ENCODE assay signal across 8 mouse cellular contexts in the genomic region with DNA sequence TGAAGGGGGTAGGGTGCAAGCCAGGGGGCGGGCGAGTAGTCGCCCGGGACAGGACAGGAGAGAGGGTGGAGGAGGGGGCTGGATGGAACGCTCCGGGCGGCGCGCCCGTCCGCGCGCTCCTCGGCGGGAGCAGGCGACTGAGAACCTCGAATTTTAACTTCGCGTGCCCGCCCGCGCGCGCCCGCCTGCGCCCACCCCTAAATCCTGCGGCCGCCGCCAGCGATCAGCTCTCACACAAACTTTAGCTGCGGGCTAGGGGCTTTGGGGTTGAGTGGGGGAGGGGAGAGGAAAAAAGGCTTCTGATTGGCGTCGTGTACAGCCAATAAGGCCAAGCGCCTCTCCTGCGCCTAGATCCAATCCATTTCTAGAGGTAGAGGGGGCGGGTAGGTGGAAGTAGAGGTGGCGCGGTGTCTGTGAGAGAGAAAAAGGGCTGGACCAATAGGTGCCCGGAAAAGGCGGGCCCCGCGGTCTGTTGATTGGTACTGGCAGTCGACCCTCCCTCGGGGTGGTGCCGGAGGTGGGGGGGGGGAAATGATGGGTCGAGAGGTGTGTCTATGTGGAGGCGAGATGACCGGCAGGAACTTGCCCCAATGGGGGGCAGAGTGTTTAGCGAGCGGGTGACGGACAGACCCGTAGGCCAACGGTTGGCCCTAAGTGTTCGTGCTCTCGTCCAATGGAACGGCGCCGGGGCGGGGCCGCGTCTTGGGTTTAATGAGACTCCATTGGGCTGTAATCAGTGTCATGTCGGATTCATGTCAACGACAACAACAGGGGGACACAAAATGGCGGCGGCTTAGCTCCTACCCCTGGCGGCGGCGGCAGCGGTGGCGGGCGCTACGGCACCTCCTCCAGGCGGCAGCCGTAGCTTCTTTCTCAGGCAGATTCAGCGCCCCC. TPM values are rescaled to one million over a fixed set of nuclear protein-coding genes. Genes with fewer than 3 reads are reported as not detected.
DNase-seq lines count a peak whose midpoint lies in the region; ATAC-seq and TF ChIP-seq lines count a peak whose summit lies in the region.

No protein-coding gene starts in this region.

- TF ChIP-seq CTCF in bone marrow, adult 2 months (IDR thresholded peaks at IDR 0.05; ENCODE audit: control insufficient read depth, insufficient read depth, low read length) = no peak
- peak; percentile 66 for TF ChIP-seq CTCF in midbrain, postnatal 0 days (IDR thresholded peaks at IDR 0.05)

- no peaks in the 10 kb centered on the region for H3K9me3 ChIP-seq in embryonic facial prominence, embryonic 15.5 days (replicated peaks)
- H3K9me3 ChIP-seq in limb, embryonic 14.5 days (ENCODE audit: control insufficient read depth, low read length) = no peaks in the 10 kb centered on the region
- no peaks in the 10 kb centered on the region for H3K9me3 ChIP-seq in midbrain, postnatal 0 days (ENCODE audit: low read length)

- H3K4me3 ChIP-seq in bone marrow, adult 2 months (replicated peaks; ENCODE audit: control insufficient read depth, low read depth, low read length) = peak overlapping the region; percentile 89
- peak overlapping the region; percentile 94 for H3K4me3 ChIP-seq in embryonic facial prominence, embryonic 15.5 days (replicated peaks)
- peak overlapping the region; percentile 55 for H3K4me3 ChIP-seq in limb, embryonic 14.5 days (replicated peaks; ENCODE audit: low read length)
- H3K4me3 ChIP-seq in midbrain, postnatal 0 days (ENCODE audit: low read depth, low read length) = peak overlapping the region; percentile 75

- H3K27me3 ChIP-seq in embryonic facial prominence, embryonic 15.5 days = no peaks in the 10 kb centered on the region
- no peaks in the 10 kb centered on the region for H3K27me3 ChIP-seq in limb, embryonic 14.5 days (ENCODE audit: control insufficient read depth, insufficient read depth, low read length)
- no peaks in the 10 kb centered on the region for H3K27me3 ChIP-seq in midbrain, postnatal 0 days (ENCODE audit: insufficient read depth, low read length)

- peak; percentile 100 for DNase-seq in 416B (ENCODE audit: low read depth)
- peak; percentile 99 for DNase-seq in heart, adult 8-10 months (ENCODE audit: low spot score)
- peak; percentile 100 for DNase-seq in kidney, adult 9 months
- DNase-seq in limb, embryonic 14.5 days (ENCODE audit: low spot score) = peak; percentile 100
- DNase-seq in midbrain, postnatal 0 days (ENCODE audit: low spot score) = peak; percentile 100
- DNase-seq in spleen, postnatal 14 days (ENCODE audit: low spot score in 2 of 2) = peak; percentile 96

- no peaks in the 10 kb centered on the region for H3K36me3 ChIP-seq in embryonic facial prominence, embryonic 15.5 days
- peaks cover 4% of the 10 kb centered on the region; the same call in 1 of the 2 replicates for H3K36me3 ChIP-seq in limb, embryonic 14.5 days (ENCODE audit: control insufficient read depth, insufficient read depth, low read length)
- H3K36me3 ChIP-seq in midbrain, postnatal 0 days (ENCODE audit: insufficient read depth, low read length) = no peaks in the 10 kb centered on the region

- peak overlapping the region; percentile 97 for H3K9ac ChIP-seq in embryonic facial prominence, embryonic 15.5 days
- peak overlapping the region; percentile 84 for H3K9ac ChIP-seq in limb, embryonic 14.5 days (ENCODE audit: low read depth, low read length, severe bottlenecking)
- H3K9ac ChIP-seq in midbrain, postnatal 0 days (replicated peaks; ENCODE audit: low read length, poor library complexity, severe bottlenecking) = peak overlapping the region; percentile 85

- H3K4me1 ChIP-seq in bone marrow, adult 2 months (ENCODE audit: control insufficient read depth, insufficient read depth, low read length) = peaks cover 2% of the 10 kb centered on the region; the same call in 1 of the 2 replicates
- peaks cover 33% of the 10 kb centered on the region for H3K4me1 ChIP-seq in embryonic facial prominence, embryonic 15.5 days
- peaks cover 44% of the 10 kb centered on the region for H3K4me1 ChIP-seq in limb, embryonic 14.5 days (ENCODE audit: control insufficient read depth, insufficient read depth, low read length)
- H3K4me1 ChIP-seq in midbrain, postnatal 0 days (ENCODE audit: insufficient read depth, low read length) = peaks cover 6% of the 10 kb centered on the region; the same call in 1 of the 2 replicates

- under 1% methylated on average over 75 of the region's 75 CpGs for WGBS in bone marrow, adult 2 months
- under 1% methylated on average over 68 of the region's 75 CpGs for WGBS in embryonic facial prominence, embryonic 15.5 days
- WGBS in limb, embryonic 14.5 days = under 1% methylated on average over 53 of the region's 75 CpGs
- WGBS in midbrain, postnatal 0 days = under 1% methylated on average over 73 of the region's 75 CpGs

- peak overlapping the region; percentile 81 for H3K4me2 ChIP-seq in embryonic facial prominence, embryonic 15.5 days (replicated peaks)
- peak overlapping the region; percentile 79 for H3K4me2 ChIP-seq in limb, embryonic 14.5 days (replicated peaks; ENCODE audit: low read depth, low read length, severe bottlenecking)
- peak overlapping the region; percentile 81 for H3K4me2 ChIP-seq in midbrain, postnatal 0 days (ENCODE audit: low read depth, low read length, poor library complexity, severe bottlenecking)

- H3K27ac ChIP-seq in bone marrow, adult 2 months (ENCODE audit: control insufficient read depth, insufficient read depth, low read depth, low read length, poor library complexity) = peak overlapping the region; percentile 99
- H3K27ac ChIP-seq in embryonic facial prominence, embryonic 15.5 days (replicated peaks) = peak overlapping the region; percentile 99
- peak overlapping the region; percentile 98 for H3K27ac ChIP-seq in limb, embryonic 14.5 days (replicated peaks; ENCODE audit: low read depth, low read length)
- H3K27ac ChIP-seq in midbrain, postnatal 0 days (ENCODE audit: low read depth, low read length) = peak overlapping the region; percentile 96

- peak; percentile 97 for ATAC-seq in embryonic facial prominence, embryonic 15.5 days (ENCODE audit: insufficient number of reproducible peaks, low FRiP score, low TSS enrichment, low read depth)
- peak; percentile 95 for ATAC-seq in limb, embryonic 14.5 days (ENCODE audit: low FRiP score, low read depth)
- peak; percentile 96 for ATAC-seq in midbrain, postnatal 0 days (ENCODE audit: low FRiP score)

- peak; percentile 63; the same call in 1 of the 2 replicates for TF ChIP-seq POLR2A in bone marrow, adult 2 months (IDR thresholded peaks at IDR 0.05; ENCODE audit: borderline replicate concordance, control insufficient read depth, low read depth, low read length)
- no peak for TF ChIP-seq POLR2A in limb, embryonic 14.5 days (IDR thresholded peaks at IDR 0.05; ENCODE audit: borderline replicate concordance, extremely low read depth, insufficient read depth, insufficient read length)

RNA-seq across cellular contexts. Expression of gene Kat6b, which starts 19.2 kb away (rescaled TPM):
- polyA plus RNA-seq in bone marrow, adult 2 months (2011; ENCODE audit: insufficient read depth, insufficient read length, low replicate concordance, missing spikeins) = 3.9 and 11.5 TPM in 2 replicates
- polyA plus RNA-seq in embryonic facial prominence, embryonic 15.5 days (2015; fragmentation: Nextera tagmentation; extraction: Ambion mirVana) = 22.9 and 23.2 TPM in 2 replicates
- total RNA-seq in heart, adult 8-10 months (2022) = 10 to 100 TPM; 26.7 to 30.3 (median 28.2) TPM
- polyA plus RNA-seq in limb, embryonic 14.5 days (2012; rRNA removed) = 35.5 and 42.2 TPM in 2 replicates
- polyA plus RNA-seq in limb, embryonic 14.5 days (2014; fragmentation: Nextera tagmentation; extraction: Ambion mirVana) = 26.0 and 33.6 TPM in 2 replicates
- total RNA-seq in midbrain, postnatal 0 days (2014; rRNA removed) = 23.1 and 34.0 TPM in 2 replicates
- 13.9 and 15.2 TPM in 2 replicates for polyA plus RNA-seq in midbrain, postnatal 0 days (2015; fragmentation: Nextera tagmentation; extraction: Ambion mirVana)

Comparison
In these comparisons a context has a peak if more than half of its experiments do, and no peak if none do; other contexts are left out.
1. Peak in every context shown above with its lines: DNase-seq, ATAC-seq, H3K4me3 ChIP-seq and H3K27ac ChIP-seq.